Mouse (Mus musculus) midbrain, embryonic 13.5 days (tissue): ENCODE results near the gene Eif2s1. TPM values are rescaled to one million over a fixed set of nuclear protein-coding genes. Genes with fewer than 3 reads are reported as not detected.
"Not testable (repeated sequence)": the region's sequence is repeated elsewhere in the genome, so short reads cannot be mapped to it uniquely, and the experiment has no call there.

Source experiments
- ATAC-seq: fragments of 200-750 bp; cut with Nextera tagmentation; 2 replicates; pipeline ENCODE4 v1.8.0; 2017; ENCODE audit warnings: mild to moderate bottlenecking, moderate TSS enrichment, moderate library complexity
- H3K27ac ChIP-seq: fragments of 300-500 bp; sonication (generic); 2 replicates; pipeline ENCODE4 v1.5.1; 2015; ENCODE audit warnings: inconsistent platforms, mild to moderate bottlenecking, moderate library complexity
- H3K27me3 ChIP-seq: fragments of 300-500 bp; sonication (generic); 2 replicates; pipeline ENCODE4 v1.6.1; 2015; ENCODE audit warnings: mild to moderate bottlenecking, inconsistent platforms
- H3K36me3 ChIP-seq: fragments of 300-500 bp; sonication (generic); 2 replicates; pipeline ENCODE4 v1.6.1; 2015; ENCODE audit warnings: mild to moderate bottlenecking, inconsistent platforms
- H3K4me1 ChIP-seq: fragments of 300-500 bp; sonication (generic); replicated peaks from 2 replicates; pipeline ENCODE4 v1.6.1; 2015; ENCODE audit warnings: inconsistent platforms
- H3K4me2 ChIP-seq: fragments of 300-500 bp; sonication (generic); replicated peaks from 2 replicates; pipeline ENCODE4 v1.6.1; 2015; ENCODE audit warnings: moderate library complexity, mild to moderate bottlenecking, inconsistent platforms
- H3K4me3 ChIP-seq: fragments of 300-500 bp; sonication (generic); replicated peaks from 2 replicates; pipeline ENCODE4 v1.5.1; 2015; ENCODE audit warnings: mild to moderate bottlenecking, inconsistent platforms
- H3K9ac ChIP-seq: fragments of 300-500 bp; sonication (generic); replicated peaks from 2 replicates; pipeline ENCODE4 v1.6.1; 2015; ENCODE audit warnings: mild to moderate bottlenecking, inconsistent platforms
- H3K9me3 ChIP-seq: fragments of 300-500 bp; sonication (generic); 2 replicates; pipeline ENCODE4 v1.6.1; 2016; ENCODE audit warnings: mild to moderate bottlenecking, inconsistent platforms
- WGBS: fragments of 180-500 bp; shearing (Covaris S2); methylation state at CpG from one replicate; pipeline ENCODE4 v1.1.7; 2015; 5-methylcytosine and 5-hydroxymethylcytosine counted together
- polyA plus RNA-seq: library from polyadenylated mRNA; unstranded; fragments of >200 nt; fragmentation: Nextera tagmentation; extraction: Ambion mirVana; gene quantifications from 2 replicates; pipeline ENCODE4 v1.2.1, GENCODE M21; 2015

The Eif2s1 gene
- polyA plus RNA-seq, 1 experiment from 2014 or later = 163 TPM

DNA sequence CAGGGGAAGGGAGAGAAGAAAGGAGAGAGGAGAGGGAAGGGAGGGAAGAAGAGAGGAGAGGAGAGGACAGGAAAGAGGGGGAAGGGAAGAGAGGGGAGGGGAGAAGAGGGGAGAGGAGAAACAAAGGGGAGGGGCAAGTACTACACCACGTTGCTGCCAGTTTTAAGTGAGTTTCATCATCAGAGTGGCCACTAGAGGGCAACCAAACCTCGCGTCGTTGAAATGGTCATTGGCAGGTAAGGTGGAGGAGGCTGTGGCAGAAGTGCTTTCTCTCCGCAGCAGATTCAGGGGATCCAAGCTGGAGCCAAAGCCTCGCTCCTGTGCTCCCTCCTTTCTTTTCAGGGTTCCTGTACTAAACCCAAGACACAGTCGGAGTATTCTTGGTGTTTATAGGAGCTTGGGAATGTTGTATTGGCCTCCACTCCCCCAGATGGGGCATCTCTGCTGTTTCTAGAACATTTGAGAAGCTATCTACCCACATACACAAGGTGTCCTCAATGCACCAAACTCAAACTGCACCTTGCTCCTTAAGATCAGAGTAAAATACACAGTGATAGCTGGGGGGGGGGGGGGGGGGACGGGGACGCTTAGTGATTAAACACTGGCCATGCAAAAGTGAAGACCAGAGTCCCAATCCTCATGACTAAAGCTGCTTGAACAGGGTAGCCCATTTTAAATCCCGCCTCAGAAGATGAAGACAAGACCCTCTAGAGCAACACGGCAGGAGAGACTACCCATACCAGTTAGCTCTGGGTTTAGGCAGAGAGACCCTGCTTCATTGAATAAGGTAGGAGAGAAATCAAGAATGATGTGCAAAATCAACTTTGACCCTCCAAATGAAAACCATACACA, 56.8 kb downstream of the Eif2s1 start:
- Histone ChIP-seq H3K9ac (no peak overlapping the region), H3K4me1 (no peaks in the 10 kb centered on the region; the same call in none of the 2 replicates), H3K27ac (no peak overlapping the region), H3K27me3 (peaks cover 11% of the 10 kb centered on the region), H3K9me3 (no peaks in the 10 kb centered on the region), H3K36me3 (no peaks in the 10 kb centered on the region), H3K4me3 (no peak overlapping the region), H3K4me2 (peak overlapping the region; percentile 33)
- peak; percentile 77 for ATAC-seq
- 20% methylated on average over 11 of the region's 11 CpGs for WGBS

DNA sequence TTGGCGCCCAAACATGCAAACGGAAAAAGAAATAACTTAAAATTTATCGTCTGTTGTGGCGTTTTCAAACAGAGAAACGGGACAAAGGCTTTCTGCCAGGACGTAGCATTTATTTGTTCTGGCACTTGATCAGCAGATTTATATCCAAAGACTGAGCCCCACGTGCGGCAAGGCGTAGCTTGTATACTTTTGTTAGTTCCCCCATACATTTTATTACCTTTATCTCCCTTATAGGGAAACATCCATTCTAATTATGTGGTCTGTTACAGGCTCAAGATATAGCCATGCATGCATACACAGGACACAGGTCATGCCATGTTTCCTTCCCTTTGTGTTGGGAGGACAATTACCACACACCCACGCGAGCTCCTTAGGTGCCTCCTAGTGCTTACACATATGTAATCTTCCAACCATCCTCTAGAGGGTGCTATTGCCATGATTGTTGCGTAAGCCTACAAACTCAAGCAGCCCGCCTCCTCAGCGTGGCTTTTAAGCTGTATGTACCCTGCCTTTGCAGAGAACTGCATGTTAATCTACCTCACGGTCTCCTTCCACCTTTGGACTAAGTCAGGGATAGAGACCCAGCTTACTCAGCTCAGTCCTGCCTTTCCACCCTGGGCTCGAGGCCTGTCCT, 57.6 kb downstream of the Eif2s1 start:
- ATAC-seq = peak; percentile 73
- peak overlapping the region; percentile 32 for H3K4me2 ChIP-seq
- 34% methylated on average over 16 of the region's 16 CpGs for WGBS

DNA sequence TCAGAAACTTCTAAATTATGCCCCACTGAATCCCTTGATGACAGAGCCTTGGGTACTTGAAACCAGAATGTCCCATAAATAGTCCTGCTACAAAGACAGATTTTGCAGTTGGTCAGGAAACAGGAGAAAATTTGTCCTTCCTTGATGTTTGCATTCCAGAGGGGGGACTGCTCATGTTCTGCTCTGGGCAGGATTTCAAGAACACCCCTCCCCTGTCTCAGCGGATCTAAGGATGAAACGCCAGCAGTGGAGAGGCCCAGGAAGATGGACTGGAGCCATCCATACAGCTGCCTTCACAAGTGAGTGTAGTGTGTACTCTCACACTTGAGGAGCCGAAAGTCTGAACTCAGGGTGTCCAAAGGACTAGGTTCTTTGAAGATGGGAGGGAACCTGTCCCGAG, 59.8 kb downstream of the Eif2s1 start:
- ATAC-seq = no peak
- no peaks in the 10 kb centered on the region for H3K27me3 ChIP-seq
- H3K4me2 ChIP-seq = no peak overlapping the region
- no peak overlapping the region for H3K4me3 ChIP-seq
- H3K27ac ChIP-seq = no peak overlapping the region
- H3K9ac ChIP-seq = no peak overlapping the region
- H3K36me3 ChIP-seq = no peaks in the 10 kb centered on the region
- no peaks in the 10 kb centered on the region; the same call in none of the 2 replicates for H3K4me1 ChIP-seq
- H3K9me3 ChIP-seq = no peaks in the 10 kb centered on the region
- WGBS = 77% methylated on average over 4 of the region's 4 CpGs

More for the DNA sequence above, 57.6 kb downstream of the Eif2s1 start:
- Histone ChIP-seq H3K27me3 (peaks cover 4% of the 10 kb centered on the region), H3K36me3 (no peaks in the 10 kb centered on the region), H3K27ac (no peak overlapping the region), H3K9me3 (no peaks in the 10 kb centered on the region), H3K4me1 (no peaks in the 10 kb centered on the region; the same call in none of the 2 replicates), H3K4me3 (no peak overlapping the region), H3K9ac (no peak overlapping the region)

DNA sequence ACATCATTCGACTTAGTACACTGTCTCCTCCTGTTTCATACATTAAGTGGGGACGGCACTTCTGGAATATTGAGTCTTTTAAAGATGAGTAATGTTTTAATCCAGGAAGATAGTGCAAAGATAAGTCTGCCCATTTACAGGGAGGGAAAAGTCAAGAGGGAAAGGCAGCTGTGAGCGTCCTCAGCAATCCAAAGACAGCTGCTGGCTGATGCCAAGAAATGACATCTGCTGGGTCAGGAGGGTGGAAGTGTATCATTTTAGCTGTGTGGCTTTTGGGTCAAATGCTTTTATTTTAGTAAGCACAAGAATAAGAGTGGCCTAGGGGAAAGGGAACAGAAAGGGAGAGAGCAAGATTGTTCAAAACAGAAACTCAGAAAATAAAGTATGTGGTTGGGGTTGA, 60.4 kb downstream of the Eif2s1 start:
- ATAC-seq = no peak
- no peak overlapping the region for H3K9ac ChIP-seq
- no peak overlapping the region for H3K4me2 ChIP-seq
- H3K36me3 ChIP-seq = no peaks in the 10 kb centered on the region
- H3K27ac ChIP-seq = no peak overlapping the region
- H3K27me3 ChIP-seq = no peaks in the 10 kb centered on the region
- WGBS = 87% methylated on average over 3 of the region's 3 CpGs
- no peaks in the 10 kb centered on the region for H3K9me3 ChIP-seq
- H3K4me1 ChIP-seq = no peaks in the 10 kb centered on the region; the same call in none of the 2 replicates
- no peak overlapping the region for H3K4me3 ChIP-seq

DNA sequence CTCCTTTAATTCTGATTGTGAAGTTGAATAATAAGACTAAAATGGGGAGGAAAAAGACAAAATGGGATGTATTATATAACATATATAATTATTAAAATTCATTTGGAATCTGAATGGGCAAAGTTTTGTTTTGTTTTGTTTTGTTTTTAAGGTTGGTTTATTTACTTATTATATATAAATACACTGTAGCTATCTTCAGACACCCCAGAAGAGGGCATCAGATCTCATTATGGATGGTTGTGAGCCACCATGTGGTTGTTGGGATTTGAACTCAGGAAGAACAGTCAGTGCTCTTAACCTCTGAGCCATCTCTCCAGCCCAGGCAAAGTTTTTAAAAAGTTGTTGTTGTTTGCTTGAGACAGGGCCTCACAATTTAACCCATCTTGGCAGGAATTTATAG, 61.4 kb downstream of the Eif2s1 start:
- H3K36me3 ChIP-seq, H3K9ac ChIP-seq, H3K4me2 ChIP-seq, H3K9me3 ChIP-seq, H3K27me3 ChIP-seq, H3K4me3 ChIP-seq, H3K27ac ChIP-seq, H3K4me1 ChIP-seq, ATAC-seq: not testable (repeated sequence)

DNA sequence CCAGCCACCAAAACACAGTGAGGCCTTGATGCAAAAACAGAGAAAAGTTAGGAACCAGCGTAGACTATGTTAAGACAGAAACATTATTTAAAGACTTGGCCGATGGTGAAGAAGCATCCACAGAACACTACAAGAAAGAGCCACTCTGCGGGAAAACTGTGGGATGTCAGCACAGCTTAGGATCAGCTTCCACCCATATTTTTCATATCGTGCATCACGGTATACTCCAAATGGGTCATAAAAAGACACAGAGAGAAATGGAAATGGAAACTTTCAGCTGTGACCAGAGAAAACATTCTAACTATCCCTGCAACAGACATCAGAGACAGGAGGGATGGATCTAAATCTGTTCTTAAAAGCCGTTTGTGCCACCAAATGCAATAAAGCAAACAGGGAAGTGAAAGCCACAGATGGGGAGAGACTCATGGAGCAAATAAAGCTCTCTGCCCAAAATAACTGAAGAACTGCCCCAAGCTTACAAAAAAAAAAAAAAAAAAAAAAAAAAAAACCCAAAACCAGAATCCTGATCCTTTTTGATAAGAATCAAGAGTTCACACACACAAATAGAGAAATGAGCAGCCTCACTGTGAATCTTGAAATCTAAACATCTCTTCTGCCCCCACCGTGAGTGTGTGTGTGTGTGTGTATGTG, 62.0 kb downstream of the Eif2s1 start:
- no peak for ATAC-seq
- WGBS = 91% methylated on average over 7 of the region's 7 CpGs
- no peak overlapping the region for H3K9ac ChIP-seq
- H3K27ac ChIP-seq = no peak overlapping the region
- H3K4me3 ChIP-seq = no peak overlapping the region
- no peaks in the 10 kb centered on the region for H3K27me3 ChIP-seq
- H3K36me3 ChIP-seq = no peaks in the 10 kb centered on the region
- no peaks in the 10 kb centered on the region for H3K9me3 ChIP-seq
- no peak overlapping the region for H3K4me2 ChIP-seq
- H3K4me1 ChIP-seq = no peaks in the 10 kb centered on the region; the same call in 1 of the 2 replicates

DNA sequence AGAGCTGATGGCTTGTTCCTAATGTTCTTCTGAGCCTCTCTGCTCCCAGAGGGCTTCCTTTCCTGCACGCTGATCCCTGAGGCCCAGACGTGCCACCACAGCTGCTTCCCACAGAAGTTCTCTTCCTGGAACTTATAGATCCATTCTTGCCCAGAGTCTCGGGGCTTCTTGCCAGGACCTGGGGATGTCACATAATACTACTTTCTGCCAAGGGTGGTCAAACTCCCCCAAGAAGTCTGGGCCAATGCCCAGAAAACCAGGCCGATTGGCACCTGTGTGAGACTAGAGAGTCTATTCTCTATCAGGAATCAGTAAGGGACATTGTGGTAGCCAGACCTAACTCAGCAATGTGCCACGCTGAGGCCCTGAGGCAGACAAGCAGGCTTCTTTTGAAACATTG, 65.7 kb downstream of the Eif2s1 start:
- no peaks in the 10 kb centered on the region for H3K27me3 ChIP-seq
- no peak overlapping the region for H3K4me3 ChIP-seq
- no peak for ATAC-seq
- no peaks in the 10 kb centered on the region for H3K4me1 ChIP-seq
- H3K4me2 ChIP-seq = no peak overlapping the region
- H3K9ac ChIP-seq = no peak overlapping the region
- H3K27ac ChIP-seq = no peak overlapping the region
- no peaks in the 10 kb centered on the region for H3K9me3 ChIP-seq
- no peaks in the 10 kb centered on the region for H3K36me3 ChIP-seq
- WGBS = 82% methylated on average over 5 of the region's 5 CpGs

DNA sequence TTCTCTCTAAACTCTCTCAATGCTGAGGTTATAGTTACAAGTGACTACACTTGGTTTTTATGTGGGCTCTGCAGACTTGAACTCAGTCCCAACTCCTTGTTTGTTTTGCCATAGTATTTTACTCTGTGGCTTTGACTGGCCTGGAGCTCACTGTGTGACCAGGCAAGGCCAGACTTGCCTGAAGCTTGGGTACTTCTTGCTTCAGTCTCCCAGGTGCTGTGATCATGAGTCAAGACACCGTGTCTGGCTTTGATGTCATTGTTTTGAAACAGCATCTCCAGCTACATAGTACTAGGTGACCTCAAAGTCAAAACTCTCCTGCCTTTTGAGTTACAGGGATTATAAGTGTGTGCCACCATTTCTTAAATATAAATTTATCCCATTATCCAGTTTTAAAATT, 68.3 kb downstream of the Eif2s1 start:
- 79% methylated on average over 1 of the region's 1 CpGs for WGBS
- H3K4me2 ChIP-seq = no peak overlapping the region
- no peaks in the 10 kb centered on the region for H3K36me3 ChIP-seq
- H3K9me3 ChIP-seq = no peaks in the 10 kb centered on the region
- H3K4me1 ChIP-seq = no peaks in the 10 kb centered on the region
- no peak overlapping the region for H3K4me3 ChIP-seq
- H3K27ac ChIP-seq = no peak overlapping the region
- no peak overlapping the region for H3K9ac ChIP-seq
- H3K27me3 ChIP-seq = no peaks in the 10 kb centered on the region
- no peak for ATAC-seq

DNA sequence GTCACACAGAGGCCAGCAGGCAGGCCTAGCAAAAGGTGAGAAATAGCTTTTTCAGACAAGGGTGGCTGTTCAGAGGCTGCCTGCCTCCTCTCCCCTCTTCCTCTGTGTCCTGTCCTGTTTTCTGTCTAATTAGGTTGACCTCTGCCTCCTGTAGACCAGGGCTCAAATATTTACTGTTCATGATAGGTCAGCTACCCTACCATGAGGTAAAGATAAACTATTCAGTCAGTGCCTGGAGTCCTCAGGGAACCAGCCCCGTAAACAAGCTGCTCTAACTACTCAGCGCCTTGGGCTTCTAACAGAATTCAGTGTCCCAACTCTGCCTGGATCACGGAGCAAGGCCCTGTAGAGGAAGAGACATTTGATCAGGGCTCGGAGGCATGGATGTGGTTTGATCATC, 74.9 kb downstream of the Eif2s1 start:
- WGBS = 70% methylated on average over 4 of the region's 4 CpGs

More for the DNA sequence above, 74.9 kb downstream of the Eif2s1 start:
- H3K27ac ChIP-seq = no peak overlapping the region
- H3K9me3 ChIP-seq = no peaks in the 10 kb centered on the region
- no peaks in the 10 kb centered on the region for H3K36me3 ChIP-seq
- no peaks in the 10 kb centered on the region for H3K4me1 ChIP-seq
- ATAC-seq = no peak
- H3K4me2 ChIP-seq = no peak overlapping the region
- H3K27me3 ChIP-seq = no peaks in the 10 kb centered on the region
- H3K4me3 ChIP-seq = no peak overlapping the region
- no peak overlapping the region for H3K9ac ChIP-seq

Other genes with a start within 250 kb of the Eif2s1 start
- 0.54 and 0.66 TPM in 2 replicates for gene Fam71d, start 170.3 kb upstream of the Eif2s1 start, polyA plus RNA-seq
- 19.8 and 22.0 TPM in 2 replicates for gene Mpp5, start 112.9 kb upstream of the Eif2s1 start, polyA plus RNA-seq
- 115 and 121 TPM in 2 replicates for gene Atp6v1d, start 181 bp upstream of the Eif2s1 start, polyA plus RNA-seq
- 1.0 and 1.2 TPM in 2 replicates for gene Plek2, start 45.1 kb downstream of the Eif2s1 start, polyA plus RNA-seq
- gene Tmem229b, start 145.8 kb downstream of the Eif2s1 start, polyA plus RNA-seq = 41.2 and 41.8 TPM in 2 replicates
- gene Plekhh1, start 167.3 kb downstream of the Eif2s1 start, polyA plus RNA-seq = 3.2 and 4.0 TPM in 2 replicates
- gene Pigh, start 227.8 kb downstream of the Eif2s1 start, polyA plus RNA-seq = 25.3 and 26.4 TPM in 2 replicates